Mouse (Mus musculus) embryonic facial prominence, embryonic 11.5 days (tissue): ENCODE results near the gene Tln2. TPM values are rescaled to one million over a fixed set of nuclear protein-coding genes. Genes with fewer than 3 reads are reported as not detected.

Experiments used
- ATAC-seq: fragments of 200-750 bp; cut with Nextera tagmentation; replicated peaks from 2 replicates; pipeline ENCODE4 v1.8.0; 2017; ENCODE audit warnings: low read depth; ENCODE audit not compliant: insufficient number of reproducible peaks, low FRiP score, low TSS enrichment
- DNase-seq: peaks from one replicate; pipeline ENCODE4 v3.0.0-alpha.2; 2015; ENCODE audit warnings: low spot score
- H3K27ac ChIP-seq: fragments of 300-500 bp; sonication (generic); replicated peaks from 2 replicates; pipeline ENCODE4 v1.5.1; 2014; ENCODE audit warnings: mild to moderate bottlenecking, low read depth, low read length, control low read depth
- H3K27me3 ChIP-seq: fragments of 300-500 bp; sonication (generic); 2 replicates; pipeline ENCODE4 v1.6.1; 2014; ENCODE audit warnings: mild to moderate bottlenecking, low read length, moderate library complexity, mixed read lengths; ENCODE audit not compliant: control insufficient read depth, insufficient read depth
- H3K36me3 ChIP-seq: fragments of 300-500 bp; sonication (generic); replicated peaks from 2 replicates; pipeline ENCODE4 v1.6.1; 2014; ENCODE audit warnings: low read depth, mild to moderate bottlenecking, low read length, moderate library complexity, mixed read lengths; ENCODE audit not compliant: control insufficient read depth, insufficient read depth
- H3K4me1 ChIP-seq: fragments of 300-500 bp; sonication (generic); 2 replicates; pipeline ENCODE4 v1.6.1; 2014; ENCODE audit warnings: low read length, mixed read lengths; ENCODE audit not compliant: control insufficient read depth, insufficient read depth
- H3K4me2 ChIP-seq: fragments of 300-500 bp; sonication (generic); 2 replicates; pipeline ENCODE4 v1.6.1; 2014; ENCODE audit warnings: low read depth, mild to moderate bottlenecking, control low read depth, low read length, moderate library complexity
- H3K4me3 ChIP-seq: fragments of 300-500 bp; sonication (generic); 2 replicates; pipeline ENCODE4 v1.5.1; 2014; ENCODE audit warnings: low read depth, low read length, control low read depth
- H3K9ac ChIP-seq: fragments of 300-500 bp; sonication (generic); replicated peaks from 2 replicates; pipeline ENCODE4 v1.6.1; 2014; ENCODE audit warnings: mild to moderate bottlenecking, control low read depth, low read length
- H3K9me3 ChIP-seq: fragments of 300-500 bp; sonication (generic); replicated peaks from 2 replicates; pipeline ENCODE4 v1.6.1; 2016; ENCODE audit warnings: mild to moderate bottlenecking, low read length, inconsistent platforms, mixed read lengths; ENCODE audit not compliant: control insufficient read depth
- WGBS: fragments of 180-500 bp; shearing (Covaris S2); extraction: QIAGEN DNeasy Blood & Tissue Kit; methylation state at CpG from one replicate; pipeline ENCODE4 v1.1.7; 2014; 5-methylcytosine and 5-hydroxymethylcytosine counted together
- polyA plus RNA-seq: library from polyadenylated mRNA; unstranded; fragments of >200 nt; fragmentation: Nextera tagmentation; extraction: Ambion mirVana; gene quantifications from 2 replicates; pipeline ENCODE4 v1.2.1, GENCODE M21; 2014

Gene Tln2
- polyA plus RNA-seq, 1 experiment from 2014 or later, result 25.3 TPM

- DNase-seq (no peak), ATAC-seq (no peak)
- no peaks in the 10 kb centered on the region for H3K9me3 ChIP-seq
- H3K9ac ChIP-seq, result no peak overlapping the region
- WGBS, result 46% methylated on average over 10 of the region's 10 CpGs
- no peak overlapping the region for H3K4me3 ChIP-seq
- H3K4me1 ChIP-seq, result no peaks in the 10 kb centered on the region
- no peaks in the 10 kb centered on the region for H3K36me3 ChIP-seq
- no peak overlapping the region for H3K27ac ChIP-seq
- H3K4me2 ChIP-seq, result no peak overlapping the region
- H3K27me3 ChIP-seq, result no peaks in the 10 kb centered on the region
Measured at GRCm38 (mm10) chr9:67435333-67436154, 124.0 kb downstream of the Tln2 start.

GRCm38 (mm10) chr9:67429199-67429892 is 130.2 kb downstream of the Tln2 start:
- Histone ChIP-seq H3K4me3 (no peak overlapping the region), H3K9me3 (no peaks in the 10 kb centered on the region), H3K27me3 (no peaks in the 10 kb centered on the region), H3K4me2 (no peak overlapping the region), H3K36me3 (no peaks in the 10 kb centered on the region), H3K9ac (no peak overlapping the region), H3K4me1 (no peaks in the 10 kb centered on the region), H3K27ac (no peak overlapping the region)
- DNase-seq (no peak), ATAC-seq (no peak)
- WGBS, result 74% methylated on average over 12 of the region's 12 CpGs

GRCm38 (mm10) chr9:67428306-67429047 is 131.0 kb downstream of the Tln2 start:
- DNase-seq (no peak), ATAC-seq (no peak)
- 89% methylated on average over 15 of the region's 15 CpGs for WGBS
- H3K4me1 ChIP-seq, result no peaks in the 10 kb centered on the region
- no peaks in the 10 kb centered on the region for H3K36me3 ChIP-seq
- H3K9ac ChIP-seq, result no peak overlapping the region
- H3K9me3 ChIP-seq, result no peaks in the 10 kb centered on the region
- H3K27ac ChIP-seq, result no peak overlapping the region
- no peak overlapping the region for H3K4me2 ChIP-seq
- no peak overlapping the region for H3K4me3 ChIP-seq
- no peaks in the 10 kb centered on the region for H3K27me3 ChIP-seq

- H3K27ac ChIP-seq, result no peak overlapping the region
- H3K27me3 ChIP-seq, result no peaks in the 10 kb centered on the region
- no peak overlapping the region for H3K9ac ChIP-seq
- DNase-seq, result no peak
- H3K4me3 ChIP-seq, result no peak overlapping the region
- no peak overlapping the region for H3K4me2 ChIP-seq
- H3K9me3 ChIP-seq, result no peaks in the 10 kb centered on the region
- no peaks in the 10 kb centered on the region for H3K36me3 ChIP-seq
- WGBS, result 76% methylated on average over 3 of the region's 3 CpGs
- ATAC-seq, result no peak
- H3K4me1 ChIP-seq, result no peaks in the 10 kb centered on the region
Measured at GRCm38 (mm10) chr9:67426304-67426703, 133.2 kb downstream of the Tln2 start.

GRCm38 (mm10) chr9:67424110-67424509 is 135.4 kb downstream of the Tln2 start:
- no peak overlapping the region for H3K9ac ChIP-seq
- 51% methylated on average over 7 of the region's 7 CpGs for WGBS
- no peaks in the 10 kb centered on the region for H3K27me3 ChIP-seq
- no peaks in the 10 kb centered on the region for H3K36me3 ChIP-seq
- H3K27ac ChIP-seq, result no peak overlapping the region
- DNase-seq, result peak; percentile 41
- ATAC-seq, result no peak
- no peak overlapping the region for H3K4me2 ChIP-seq
- no peaks in the 10 kb centered on the region for H3K4me1 ChIP-seq
- no peak overlapping the region for H3K4me3 ChIP-seq
- no peaks in the 10 kb centered on the region for H3K9me3 ChIP-seq

- Histone ChIP-seq H3K4me2 (no peak overlapping the region), H3K9ac (no peak overlapping the region), H3K4me3 (no peak overlapping the region), H3K4me1 (0 out of 2 replicates have a peak, but pooled peaks cover 2% of the 10 kb centered on the region), H3K27me3 (no peaks in the 10 kb centered on the region), H3K9me3 (no peaks in the 10 kb centered on the region), H3K27ac (no peak overlapping the region; the same call in 1 of the 2 replicates), H3K36me3 (no peaks in the 10 kb centered on the region)
- 34% methylated on average over 6 of the region's 6 CpGs for WGBS
- ATAC-seq (0 out of 2 replicates have a peak, but pooled peaks have one; percentile 48), DNase-seq (peak; percentile 59)
Measured at GRCm38 (mm10) chr9:67418092-67418491, 141.4 kb downstream of the Tln2 start.

GRCm38 (mm10) chr9:67410667-67411066 is 148.8 kb downstream of the Tln2 start:
- Histone ChIP-seq H3K9ac (no peak overlapping the region), H3K27me3 (no peaks in the 10 kb centered on the region), H3K27ac (no peak overlapping the region), H3K9me3 (no peaks in the 10 kb centered on the region), H3K36me3 (no peaks in the 10 kb centered on the region), H3K4me2 (no peak overlapping the region), H3K4me1 (no peaks in the 10 kb centered on the region), H3K4me3 (no peak overlapping the region)
- WGBS, result 83% methylated on average over 2 of the region's 2 CpGs
- no peak for DNase-seq
- no peak for ATAC-seq
